Mouse (Mus musculus): ENCODE data around the gene Pde9a.

Gene Pde9a

GRCm38 (mm10) chr17:31419598-31419950 lies 33.6 kb downstream of the Pde9a start:
- Histone ChIP-seq H3K4me1 (replicated peaks; ENCODE audit: low read depth, low read length) (peaks cover 71% of the 10 kb centered on the region), H3K9me3 (ENCODE audit: low read length) (no peaks in the 10 kb centered on the region), H3K36me3 (ENCODE audit: insufficient read depth, low read length) (no peaks in the 10 kb centered on the region; the same call in none of the 2 replicates), H3K4me3 (replicated peaks; ENCODE audit: low read length) (no peak overlapping the region), H3K27me3 (ENCODE audit: insufficient read depth, low read length) (no peaks in the 10 kb centered on the region)
- TF ChIP-seq NANOG (IDR thresholded peaks at IDR 0.05; ENCODE audit: borderline replicate concordance, low read length) (no peak), CTCF (conservative IDR thresholded peaks at IDR 0.05; ENCODE audit: low read length) (no peak), POU5F1 (IDR thresholded peaks at IDR 0.05; ENCODE audit: borderline replicate concordance, low read length) (no peak)

GRCm38 (mm10) chr17:31419995-31420394 lies 34.0 kb downstream of the Pde9a start:
- no peaks in the 10 kb centered on the region for H3K27me3 ChIP-seq (ENCODE audit: insufficient read depth, low read length)
- H3K36me3 ChIP-seq (ENCODE audit: insufficient read depth, low read length), result no peaks in the 10 kb centered on the region; the same call in none of the 2 replicates
- peaks cover 73% of the 10 kb centered on the region for H3K4me1 ChIP-seq (replicated peaks; ENCODE audit: low read depth, low read length)
- no peaks in the 10 kb centered on the region for H3K9me3 ChIP-seq (ENCODE audit: low read length)
- TF ChIP-seq POU5F1 (IDR thresholded peaks at IDR 0.05; ENCODE audit: borderline replicate concordance, low read length) (no peak), NANOG (IDR thresholded peaks at IDR 0.05; ENCODE audit: borderline replicate concordance, low read length) (no peak), CTCF (conservative IDR thresholded peaks at IDR 0.05; ENCODE audit: low read length) (no peak)
- H3K4me3 ChIP-seq (replicated peaks; ENCODE audit: low read length), result no peak overlapping the region

GRCm38 (mm10) chr17:31420658-31421057 lies 34.6 kb downstream of the Pde9a start:
- H3K27me3 ChIP-seq (ENCODE audit: insufficient read depth, low read length), result no peaks in the 10 kb centered on the region
- no peak overlapping the region for H3K4me3 ChIP-seq (replicated peaks; ENCODE audit: low read length)
- H3K36me3 ChIP-seq (ENCODE audit: insufficient read depth, low read length), result no peaks in the 10 kb centered on the region; the same call in none of the 2 replicates
- no peaks in the 10 kb centered on the region for H3K9me3 ChIP-seq (ENCODE audit: low read length)
- TF ChIP-seq NANOG (IDR thresholded peaks at IDR 0.05; ENCODE audit: borderline replicate concordance, low read length), result no peak
- peaks cover 74% of the 10 kb centered on the region for H3K4me1 ChIP-seq (replicated peaks; ENCODE audit: low read depth, low read length)

GRCm38 (mm10) chr17:31422381-31422780 lies 36.4 kb downstream of the Pde9a start:
- no peaks in the 10 kb centered on the region for H3K9me3 ChIP-seq (ENCODE audit: low read length)
- no peaks in the 10 kb centered on the region for H3K36me3 ChIP-seq (ENCODE audit: insufficient read depth, low read length)
- 0 out of 2 replicates have a peak overlapping the region, but pooled peaks have one; percentile 11 for H3K4me3 ChIP-seq (replicated peaks; ENCODE audit: low read length)
- H3K4me1 ChIP-seq (replicated peaks; ENCODE audit: low read depth, low read length), result peaks cover 91% of the 10 kb centered on the region
- TF ChIP-seq NANOG (IDR thresholded peaks at IDR 0.05; ENCODE audit: borderline replicate concordance, low read length) (no peak), POU5F1 (IDR thresholded peaks at IDR 0.05; ENCODE audit: borderline replicate concordance, low read length) (no peak), CTCF (conservative IDR thresholded peaks at IDR 0.05; ENCODE audit: low read length) (no peak)
- H3K27me3 ChIP-seq (ENCODE audit: insufficient read depth, low read length), result no peaks in the 10 kb centered on the region

GRCm38 (mm10) chr17:31423020-31423419 lies 37.0 kb downstream of the Pde9a start:
- Histone ChIP-seq H3K36me3 (ENCODE audit: insufficient read depth, low read length) (no peaks in the 10 kb centered on the region), H3K9me3 (ENCODE audit: low read length) (no peaks in the 10 kb centered on the region), H3K4me3 (replicated peaks; ENCODE audit: low read length) (peak overlapping the region; percentile 29; the same call in 1 of the 2 replicates), H3K27me3 (ENCODE audit: insufficient read depth, low read length) (no peaks in the 10 kb centered on the region), H3K4me1 (replicated peaks; ENCODE audit: low read depth, low read length) (peaks cover 93% of the 10 kb centered on the region)
- TF ChIP-seq NANOG (IDR thresholded peaks at IDR 0.05; ENCODE audit: borderline replicate concordance, low read length) (no peak), CTCF (conservative IDR thresholded peaks at IDR 0.05; ENCODE audit: low read length) (no peak), POU5F1 (IDR thresholded peaks at IDR 0.05; ENCODE audit: borderline replicate concordance, low read length) (no peak)

- no peaks in the 10 kb centered on the region for H3K27me3 ChIP-seq (ENCODE audit: insufficient read depth, low read length)
- peak overlapping the region; percentile 55 for H3K4me3 ChIP-seq (replicated peaks; ENCODE audit: low read length)
- no peaks in the 10 kb centered on the region for H3K36me3 ChIP-seq (ENCODE audit: insufficient read depth, low read length)
- TF ChIP-seq CTCF (conservative IDR thresholded peaks at IDR 0.05; ENCODE audit: low read length) (no peak), NANOG (IDR thresholded peaks at IDR 0.05; ENCODE audit: borderline replicate concordance, low read length) (no peak), POU5F1 (IDR thresholded peaks at IDR 0.05; ENCODE audit: borderline replicate concordance, low read length) (no peak)
- H3K4me1 ChIP-seq (replicated peaks; ENCODE audit: low read depth, low read length), result peaks cover 96% of the 10 kb centered on the region
- peaks cover 7% of the 10 kb centered on the region for H3K9me3 ChIP-seq (ENCODE audit: low read length)
Measured at GRCm38 (mm10) chr17:31424358-31424757, 38.3 kb downstream of the Pde9a start.

GRCm38 (mm10) chr17:31424798-31425197 lies 38.8 kb downstream of the Pde9a start:
- peaks cover 11% of the 10 kb centered on the region for H3K9me3 ChIP-seq (ENCODE audit: low read length)
- H3K4me3 ChIP-seq (replicated peaks; ENCODE audit: low read length), result peak overlapping the region; percentile 55
- H3K4me1 ChIP-seq (replicated peaks; ENCODE audit: low read depth, low read length), result peaks cover 92% of the 10 kb centered on the region
- no peaks in the 10 kb centered on the region for H3K27me3 ChIP-seq (ENCODE audit: insufficient read depth, low read length)
- H3K36me3 ChIP-seq (ENCODE audit: insufficient read depth, low read length), result no peaks in the 10 kb centered on the region
- no peak for TF ChIP-seq POU5F1 (IDR thresholded peaks at IDR 0.05; ENCODE audit: borderline replicate concordance, low read length)
- TF ChIP-seq NANOG (IDR thresholded peaks at IDR 0.05; ENCODE audit: borderline replicate concordance, low read length), result no peak
- no peak for TF ChIP-seq CTCF (conservative IDR thresholded peaks at IDR 0.05; ENCODE audit: low read length)

GRCm38 (mm10) chr17:31425827-31426698 lies 40.1 kb downstream of the Pde9a start:
- Histone ChIP-seq H3K4me1 (replicated peaks; ENCODE audit: low read depth, low read length) (peaks cover 79% of the 10 kb centered on the region), H3K9me3 (ENCODE audit: low read length) (peaks cover 11% of the 10 kb centered on the region), H3K36me3 (ENCODE audit: insufficient read depth, low read length) (no peaks in the 10 kb centered on the region), H3K4me3 (replicated peaks; ENCODE audit: low read length) (peak overlapping the region; percentile 1; the same call in 1 of the 2 replicates), H3K27me3 (ENCODE audit: insufficient read depth, low read length) (no peaks in the 10 kb centered on the region)
- TF ChIP-seq POU5F1 (IDR thresholded peaks at IDR 0.05; ENCODE audit: borderline replicate concordance, low read length) (no peak), CTCF (conservative IDR thresholded peaks at IDR 0.05; ENCODE audit: low read length) (no peak), NANOG (IDR thresholded peaks at IDR 0.05; ENCODE audit: borderline replicate concordance, low read length) (no peak)

All from E14TG2a.4 (cell line).